Mouse (Mus musculus): Measurements from ENCODE around the gene Ficd. TPM values are rescaled to one million over a fixed set of nuclear protein-coding genes. Genes with fewer than 3 reads are reported as not detected.

Gene Ficd
- polyA plus RNA-seq, 1 experiment from 2014 or later, result 5.5 TPM

DNA sequence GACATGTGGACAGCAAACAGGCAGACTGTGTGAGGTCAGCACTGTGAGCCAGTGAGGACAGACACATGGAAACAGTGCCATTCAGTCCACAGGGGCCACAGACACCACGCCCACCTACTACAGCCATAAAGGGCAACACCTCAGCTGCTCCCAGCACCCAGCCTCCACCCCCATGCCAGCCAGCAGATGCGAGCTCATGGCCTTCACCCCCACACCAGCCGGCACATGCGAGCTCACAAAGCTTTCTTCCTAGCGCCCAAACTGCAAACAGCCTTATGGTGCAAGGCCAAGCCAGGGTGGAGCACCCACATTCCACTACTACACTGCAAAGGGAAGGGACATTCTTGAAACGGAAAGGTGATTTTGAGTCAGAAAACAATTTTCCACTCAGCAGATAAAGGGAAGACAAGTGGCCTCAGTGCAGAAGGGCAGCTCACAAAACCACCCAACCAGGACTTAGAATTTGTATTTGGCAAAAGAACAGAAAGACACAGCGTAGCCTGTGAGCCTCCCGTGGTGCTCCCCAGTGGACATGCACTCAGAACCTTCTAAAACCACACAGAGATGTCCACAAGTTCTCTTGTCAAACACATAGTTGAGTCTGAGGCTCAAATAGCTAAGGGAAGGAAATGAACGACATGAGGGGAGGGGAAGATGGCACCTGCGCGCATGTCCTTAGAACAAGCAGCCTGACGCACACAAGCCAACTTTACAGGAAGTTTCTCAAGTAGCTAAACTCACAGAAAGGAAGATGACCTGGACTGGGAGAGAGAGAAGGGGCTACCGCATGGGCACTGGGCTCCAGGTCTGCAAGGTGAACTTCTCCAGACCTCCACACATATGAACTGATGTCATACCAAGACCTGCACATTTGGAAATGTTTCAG lies 30.3 kb downstream of the Ficd start:
- WGBS, result 77% methylated on average over 13 of the region's 13 CpGs
- ATAC-seq (ENCODE audit: low FRiP score, low TSS enrichment), result no peak
- Histone ChIP-seq H3K4me1 (replicated peaks; ENCODE audit: control insufficient read depth, insufficient read depth) (peaks cover 5% of the 10 kb centered on the region; the same call in 1 of the 2 replicates), H3K4me2 (replicated peaks; ENCODE audit: low read depth) (no peak overlapping the region), H3K9me3 (ENCODE audit: control insufficient read depth, low read length) (no peaks in the 10 kb centered on the region), H3K9ac (ENCODE audit: low read length) (no peak overlapping the region), H3K27me3 (ENCODE audit: control insufficient read depth, insufficient read depth, low read length) (no peaks in the 10 kb centered on the region), H3K4me3 (ENCODE audit: low read depth, low read length) (no peak overlapping the region), H3K36me3 (ENCODE audit: control insufficient read depth, insufficient read depth, low read length) (peaks cover 10% of the 10 kb centered on the region; the same call in 1 of the 2 replicates), H3K27ac (replicated peaks) (no peak overlapping the region)
- DNase-seq (ENCODE audit: low spot score), result peak; percentile 26
- TF ChIP-seq EP300 (optimal IDR thresholded peaks at IDR 0.05), result no peak
- no peak for TF ChIP-seq CTCF (IDR thresholded peaks at IDR 0.05; ENCODE audit: low read depth)

DNA sequence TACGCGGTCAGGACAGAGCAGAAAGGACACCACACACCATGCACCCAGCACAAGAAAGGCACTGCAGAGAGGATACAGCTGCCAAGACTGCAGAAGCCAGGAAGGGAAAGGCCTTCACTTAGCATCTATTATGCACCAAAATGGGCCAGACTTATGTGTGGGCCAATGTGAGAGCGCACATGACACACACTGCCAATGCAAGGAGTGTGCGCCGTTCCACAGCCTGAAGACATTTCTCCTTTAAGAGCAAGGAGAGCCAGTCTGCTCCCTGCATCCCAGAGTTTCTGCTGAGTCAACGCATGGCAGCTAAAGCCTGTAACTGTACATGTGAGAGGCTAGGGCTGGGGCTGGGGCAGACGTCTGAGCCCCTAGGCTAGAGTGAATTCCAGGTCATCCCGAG lies 33.2 kb downstream of the Ficd start:
- Histone ChIP-seq H3K4me1 (replicated peaks; ENCODE audit: control insufficient read depth, insufficient read depth) (peaks cover 5% of the 10 kb centered on the region; the same call in 1 of the 2 replicates), H3K9me3 (ENCODE audit: control insufficient read depth, low read length) (no peaks in the 10 kb centered on the region), H3K4me3 (ENCODE audit: low read depth, low read length) (no peak overlapping the region), H3K27ac (replicated peaks) (no peak overlapping the region), H3K4me2 (replicated peaks; ENCODE audit: low read depth) (no peak overlapping the region), H3K9ac (ENCODE audit: low read length) (no peak overlapping the region), H3K36me3 (ENCODE audit: control insufficient read depth, insufficient read depth, low read length) (no peaks in the 10 kb centered on the region), H3K27me3 (ENCODE audit: control insufficient read depth, insufficient read depth, low read length) (no peaks in the 10 kb centered on the region)
- WGBS, result 89% methylated on average over 8 of the region's 8 CpGs
- ATAC-seq (ENCODE audit: low FRiP score, low TSS enrichment) (no peak), DNase-seq (ENCODE audit: low spot score) (no peak)
- TF ChIP-seq EP300 (optimal IDR thresholded peaks at IDR 0.05), result no peak
- TF ChIP-seq CTCF (IDR thresholded peaks at IDR 0.05; ENCODE audit: low read depth), result no peak

DNA sequence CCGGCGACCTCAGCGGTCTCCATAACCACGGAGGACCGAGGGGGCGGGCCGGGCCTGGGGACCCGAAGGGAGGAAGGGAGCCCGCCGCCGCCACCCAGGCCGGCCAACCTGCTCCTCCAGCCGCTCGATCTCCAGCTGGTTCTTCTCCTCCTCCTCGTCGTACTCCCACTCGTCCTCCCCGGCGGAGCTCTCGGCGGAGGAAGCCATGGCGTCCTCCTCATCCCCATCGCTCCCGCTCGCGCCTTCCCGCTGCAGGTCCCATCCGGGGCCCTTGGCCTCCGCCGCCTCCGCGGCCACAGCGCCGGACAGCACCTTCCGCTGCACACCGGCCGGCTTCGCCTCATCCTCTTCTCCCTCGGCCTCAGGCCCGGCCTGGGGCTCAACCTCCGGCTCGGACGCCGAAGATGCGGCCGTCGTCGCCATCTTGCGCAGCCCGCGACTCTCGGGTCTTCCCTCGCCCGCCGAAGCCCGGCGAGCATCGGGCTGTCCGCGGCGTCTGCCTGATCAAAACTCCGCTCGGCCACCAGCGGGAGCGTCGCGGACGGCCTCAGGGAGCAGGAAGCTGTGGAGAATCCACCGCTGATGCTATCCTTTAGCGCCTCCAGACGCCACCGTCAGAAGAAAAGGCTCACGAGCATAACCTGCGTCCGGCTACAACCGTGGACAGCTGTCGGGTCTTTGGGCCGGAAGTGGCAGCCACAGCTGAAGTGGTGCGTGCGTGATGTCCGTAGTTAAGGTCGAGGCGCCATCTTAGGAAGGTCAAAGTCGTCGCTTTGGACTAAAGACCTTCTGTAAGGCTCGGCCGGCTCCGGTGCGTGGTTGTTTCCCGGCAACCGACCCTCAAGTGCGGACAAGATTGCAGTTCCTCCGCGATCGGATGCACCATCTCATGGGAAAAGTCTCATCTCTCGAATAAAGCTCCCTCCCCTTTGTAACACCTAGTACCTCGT lies 35.9 kb downstream of the Ficd start:
- H3K4me3 ChIP-seq (ENCODE audit: low read depth, low read length), result peak overlapping the region; percentile 99
- TF ChIP-seq EP300 (optimal IDR thresholded peaks at IDR 0.05) (peak; percentile 93), CTCF (IDR thresholded peaks at IDR 0.05; ENCODE audit: low read depth) (no peak)
- ATAC-seq (ENCODE audit: low FRiP score, low TSS enrichment) (peak; percentile 86), DNase-seq (ENCODE audit: low spot score) (peak; percentile 83)
- peak overlapping the region; percentile 97 for H3K27ac ChIP-seq (replicated peaks)
- peaks cover 5% of the 10 kb centered on the region; the same call in 1 of the 2 replicates for H3K4me1 ChIP-seq (replicated peaks; ENCODE audit: control insufficient read depth, insufficient read depth)
- H3K9me3 ChIP-seq (ENCODE audit: control insufficient read depth, low read length), result no peaks in the 10 kb centered on the region
- H3K9ac ChIP-seq (ENCODE audit: low read length), result peak overlapping the region; percentile 93
- no peaks in the 10 kb centered on the region for H3K27me3 ChIP-seq (ENCODE audit: control insufficient read depth, insufficient read depth, low read length)
- WGBS, result under 1% methylated on average over 94 of the region's 97 CpGs
- H3K4me2 ChIP-seq (replicated peaks; ENCODE audit: low read depth), result peak overlapping the region; percentile 93
- peaks cover 9% of the 10 kb centered on the region; the same call in 1 of the 2 replicates for H3K36me3 ChIP-seq (ENCODE audit: control insufficient read depth, insufficient read depth, low read length)

DNA sequence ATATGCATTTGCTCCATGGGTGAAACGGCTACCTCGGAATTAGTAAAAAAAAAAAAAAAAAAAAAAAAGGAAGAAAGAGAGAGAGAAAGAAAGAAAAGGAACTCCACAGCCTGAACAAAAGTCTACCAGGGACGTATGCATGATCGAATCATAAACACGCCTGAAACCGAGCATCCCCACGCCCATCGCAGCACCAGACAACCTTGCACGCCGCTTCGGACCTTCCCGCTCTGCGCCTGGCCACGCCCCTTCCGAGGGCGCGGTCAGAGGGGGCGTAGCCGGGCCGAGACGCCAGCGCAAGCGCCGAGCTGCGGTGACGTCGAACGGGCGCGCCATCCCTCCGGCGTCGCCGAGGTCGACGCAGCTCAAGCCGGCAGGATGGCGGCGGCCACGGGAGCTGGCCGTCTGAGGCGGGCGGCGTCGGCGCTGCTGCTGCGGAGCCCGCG lies 36.9 kb downstream of the Ficd start, which contains the start of the genes Sart3 and Iscu:
Gene Sart3 (minus strand): TSS at position 61 of the 446 bp plus-strand sequence.
Gene Iscu (plus strand): TSS at position 299 of the 446 bp plus-strand sequence.
- Histone ChIP-seq H3K9ac (ENCODE audit: low read length) (peak within 1 kb of the TSS; percentile 93), H3K4me3 (ENCODE audit: low read depth, low read length) (peak within 1 kb of the TSS; percentile 99), H3K27ac (replicated peaks) (peak within 1 kb of the TSS; percentile 97), H3K4me2 (replicated peaks; ENCODE audit: low read depth) (peak within 1 kb of the TSS; percentile 93), H3K4me1 (replicated peaks; ENCODE audit: control insufficient read depth, insufficient read depth) (peaks cover 5% of the 10 kb centered on the region; the same call in 1 of the 2 replicates), H3K27me3 (ENCODE audit: control insufficient read depth, insufficient read depth, low read length) (no peaks in the 10 kb centered on the region), H3K36me3 (ENCODE audit: control insufficient read depth, insufficient read depth, low read length) (peaks cover 15% of the 10 kb centered on the region; the same call in 1 of the 2 replicates), H3K9me3 (ENCODE audit: control insufficient read depth, low read length) (no peaks in the 10 kb centered on the region)
- ATAC-seq (ENCODE audit: low FRiP score, low TSS enrichment) (peak; percentile 90), DNase-seq (ENCODE audit: low spot score) (peak; percentile 95)
- WGBS, result under 1% methylated on average over 47 of the region's 49 CpGs
- TF ChIP-seq CTCF (IDR thresholded peaks at IDR 0.05; ENCODE audit: low read depth) (peak; percentile 7; the same call in 1 of the 2 replicates), EP300 (optimal IDR thresholded peaks at IDR 0.05) (no peak)

DNA sequence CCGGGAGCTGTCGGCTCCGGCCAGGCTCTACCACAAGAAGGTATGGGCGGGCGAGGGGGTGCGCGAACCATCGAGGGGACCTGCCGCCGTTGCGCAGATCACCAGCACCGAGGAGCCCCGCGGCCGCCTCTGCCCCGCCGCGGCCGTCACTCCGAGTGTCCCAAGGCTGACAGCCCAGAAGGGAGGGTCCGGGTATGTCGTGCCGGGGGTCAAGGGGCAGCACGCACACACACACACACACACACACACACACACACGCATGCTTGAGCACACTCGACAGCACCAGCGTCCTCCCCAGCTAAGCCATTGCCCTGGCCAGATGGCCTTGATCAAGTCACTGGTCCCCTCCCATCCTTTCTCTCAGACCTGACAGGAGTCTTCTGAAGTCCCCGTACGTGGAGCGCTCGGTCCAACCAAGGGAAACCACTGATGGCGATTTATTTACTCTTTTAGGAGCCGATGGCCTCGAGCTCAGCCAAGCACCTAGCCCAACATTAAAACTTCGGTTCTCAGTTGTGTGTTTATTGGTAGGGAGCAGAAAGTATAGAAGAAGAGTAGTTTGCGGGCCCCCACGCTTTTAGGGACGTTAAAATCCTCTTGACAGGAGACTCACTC lies 37.4 kb downstream of the Ficd start:
- H3K9ac ChIP-seq (ENCODE audit: low read length), result peak overlapping the region; percentile 64
- peak overlapping the region; percentile 65 for H3K27ac ChIP-seq (replicated peaks)
- DNase-seq (ENCODE audit: low spot score) (no peak), ATAC-seq (ENCODE audit: low FRiP score, low TSS enrichment) (peak; percentile 30)
- H3K4me3 ChIP-seq (ENCODE audit: low read depth, low read length), result peak overlapping the region; percentile 99
- peaks cover 5% of the 10 kb centered on the region; the same call in 1 of the 2 replicates for H3K4me1 ChIP-seq (replicated peaks; ENCODE audit: control insufficient read depth, insufficient read depth)
- peak overlapping the region; percentile 93 for H3K4me2 ChIP-seq (replicated peaks; ENCODE audit: low read depth)
- TF ChIP-seq CTCF (IDR thresholded peaks at IDR 0.05; ENCODE audit: low read depth) (no peak), EP300 (optimal IDR thresholded peaks at IDR 0.05) (no peak)
- no peaks in the 10 kb centered on the region for H3K9me3 ChIP-seq (ENCODE audit: control insufficient read depth, low read length)
- peaks cover 15% of the 10 kb centered on the region; the same call in 1 of the 2 replicates for H3K36me3 ChIP-seq (ENCODE audit: control insufficient read depth, insufficient read depth, low read length)
- 1% methylated on average over 28 of the region's 38 CpGs for WGBS
- no peaks in the 10 kb centered on the region for H3K27me3 ChIP-seq (ENCODE audit: control insufficient read depth, insufficient read depth, low read length)
